Mouse (Mus musculus) embryonic facial prominence, embryonic 12.5 days (tissue): ENCODE measurements around the gene Frk. TPM values are rescaled to one million over a fixed set of nuclear protein-coding genes. Genes with fewer than 3 reads are reported as not detected.
"Not testable (repeated sequence)": the region's sequence is repeated elsewhere in the genome, so short reads cannot be mapped to it uniquely, and the experiment has no call there.

Experiments used
- ATAC-seq: fragments of 200-750 bp; cut with Nextera tagmentation; 2 replicates; pipeline ENCODE4 v1.8.0; 2017; ENCODE audit not compliant: insufficient number of reproducible peaks, insufficient read depth, low FRiP score, low TSS enrichment
- H3K27ac ChIP-seq: fragments of 300-500 bp; sonication (generic); 2 replicates; pipeline ENCODE4 v1.5.1; 2016; ENCODE audit warnings: mild to moderate bottlenecking
- H3K27me3 ChIP-seq: fragments of 300-500 bp; sonication (generic); 2 replicates; pipeline ENCODE4 v1.6.1; 2016; ENCODE audit warnings: mild to moderate bottlenecking, moderate library complexity
- H3K36me3 ChIP-seq: fragments of 300-500 bp; sonication (generic); 2 replicates; pipeline ENCODE4 v1.6.1; 2016; ENCODE audit warnings: mild to moderate bottlenecking
- H3K4me1 ChIP-seq: fragments of 300-500 bp; sonication (generic); 2 replicates; pipeline ENCODE4 v1.6.1; 2016
- H3K4me2 ChIP-seq: fragments of 300-500 bp; sonication (generic); replicated peaks from 2 replicates; pipeline ENCODE4 v1.6.1; 2016; ENCODE audit warnings: mild to moderate bottlenecking, moderate library complexity
- H3K4me3 ChIP-seq: fragments of 300-500 bp; sonication (generic); 2 replicates; pipeline ENCODE4 v1.5.1; 2016; ENCODE audit warnings: mild to moderate bottlenecking
- H3K9ac ChIP-seq: fragments of 300-500 bp; sonication (generic); 2 replicates; pipeline ENCODE4 v1.6.1; 2016; ENCODE audit warnings: mild to moderate bottlenecking, moderate library complexity
- H3K9me3 ChIP-seq: fragments of 300-500 bp; sonication (generic); 2 replicates; pipeline ENCODE4 v1.6.1; 2016; ENCODE audit warnings: mild to moderate bottlenecking, moderate library complexity
- WGBS: fragments of 180-500 bp; shearing (Covaris S2); methylation state at CpG from one replicate; pipeline ENCODE4 v1.1.7; 2016; 5-methylcytosine and 5-hydroxymethylcytosine counted together
- polyA plus RNA-seq: library from polyadenylated mRNA; unstranded; fragments of >200 nt; fragmentation: Nextera tagmentation; extraction: Ambion mirVana; gene quantifications from 2 replicates; pipeline ENCODE4 v1.2.1, GENCODE M21; 2016

Gene Frk
- polyA plus RNA-seq, 1 experiment from 2014 or later: 16.3 TPM

GRCm38 (mm10) chr10:34618490-34618889 is 135.3 kb downstream of the Frk start:
- no peak overlapping the region for H3K9ac ChIP-seq
- H3K4me3 ChIP-seq: no peak overlapping the region
- H3K36me3 ChIP-seq: no peaks in the 10 kb centered on the region
- H3K4me2 ChIP-seq: no peak overlapping the region
- H3K4me1 ChIP-seq: no peaks in the 10 kb centered on the region
- H3K9me3 ChIP-seq: no peaks in the 10 kb centered on the region
- no peak overlapping the region for H3K27ac ChIP-seq
- WGBS: 46% methylated on average over 3 of the region's 3 CpGs
- no peak for ATAC-seq
- no peaks in the 10 kb centered on the region for H3K27me3 ChIP-seq

DNA sequence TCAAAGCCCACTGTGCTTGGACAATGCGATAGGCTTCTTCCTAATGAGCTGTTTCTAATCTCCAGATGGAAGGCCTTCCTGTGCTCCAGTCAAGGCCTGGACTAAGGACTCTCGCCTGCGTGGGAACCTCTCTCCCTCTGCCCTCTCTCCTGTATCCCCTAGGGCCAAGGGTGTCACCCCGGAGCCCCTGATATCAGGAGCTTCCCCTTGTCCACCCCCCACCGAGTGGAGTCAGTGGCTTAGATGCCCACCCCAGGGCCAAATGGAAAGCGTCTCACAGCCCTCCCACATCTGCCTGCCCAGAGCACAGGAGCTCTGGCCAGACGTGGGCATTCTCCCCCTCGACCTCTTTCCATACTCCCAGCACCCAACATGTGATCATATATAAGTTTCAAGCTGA is 137.3 kb downstream of the Frk start:
- not testable (repeated sequence) for H3K9ac ChIP-seq, H3K27ac ChIP-seq, H3K36me3 ChIP-seq, H3K4me2 ChIP-seq, H3K4me1 ChIP-seq, H3K27me3 ChIP-seq, H3K4me3 ChIP-seq, ATAC-seq, H3K9me3 ChIP-seq
- 85% methylated on average over 8 of the region's 8 CpGs for WGBS

- H3K9ac ChIP-seq: no peak overlapping the region
- H3K27ac ChIP-seq: no peak overlapping the region
- H3K4me2 ChIP-seq: no peak overlapping the region
- H3K9me3 ChIP-seq: no peaks in the 10 kb centered on the region
- H3K27me3 ChIP-seq: no peaks in the 10 kb centered on the region
- no peak overlapping the region for H3K4me3 ChIP-seq
- no peaks in the 10 kb centered on the region for H3K36me3 ChIP-seq
- whole genome bisulfite sequencing: 71% methylated on average over 1 of the region's 1 CpGs
- ATAC-seq: no peak
- H3K4me1 ChIP-seq: no peaks in the 10 kb centered on the region
Observed at GRCm38 (mm10) chr10:34638245-34638644, 155.0 kb downstream of the Frk start.

Other genes with a start within 250 kb of the Frk start
- 93.2 and 94.1 TPM in 2 replicates for gene Tspyl1, start 201.2 kb upstream of the Frk start, polyA plus RNA-seq
- gene Tspyl4, start 186.0 kb upstream of the Frk start, polyA plus RNA-seq: 37.8 and 40.2 TPM in 2 replicates
- gene Col10a1, start 93.4 kb upstream of the Frk start, polyA plus RNA-seq: 0.29 and 0.38 TPM in 2 replicates
- 7.8 TPM in 2 replicates for gene Nt5dc1, start 64.8 kb upstream of the Frk start, polyA plus RNA-seq